Mouse (Mus musculus) adrenal gland, postnatal 14 days (tissue): ENCODE measurements around the gene 4930562C15Rik. TPM values are rescaled to one million over a fixed set of nuclear protein-coding genes. Genes with fewer than 3 reads are reported as not detected.

Source experiments
- DNase-seq: peaks from one replicate; pipeline ENCODE4 v3.0.0; 2021; ENCODE audit warnings: mixed read lengths
- total RNA-seq: library from RNA; stranded (reverse); gene quantifications from 2 replicates; pipeline ENCODE4 v1.2.3, GENCODE M21; 2021

The 4930562C15Rik gene
- total RNA-seq, 1 experiment from 2014 or later: not detected

GRCm38 (mm10) chr16:4915931-4916330, 80.7 kb downstream of the 4930562C15Rik start:
- DNase-seq: no peak

DNA sequence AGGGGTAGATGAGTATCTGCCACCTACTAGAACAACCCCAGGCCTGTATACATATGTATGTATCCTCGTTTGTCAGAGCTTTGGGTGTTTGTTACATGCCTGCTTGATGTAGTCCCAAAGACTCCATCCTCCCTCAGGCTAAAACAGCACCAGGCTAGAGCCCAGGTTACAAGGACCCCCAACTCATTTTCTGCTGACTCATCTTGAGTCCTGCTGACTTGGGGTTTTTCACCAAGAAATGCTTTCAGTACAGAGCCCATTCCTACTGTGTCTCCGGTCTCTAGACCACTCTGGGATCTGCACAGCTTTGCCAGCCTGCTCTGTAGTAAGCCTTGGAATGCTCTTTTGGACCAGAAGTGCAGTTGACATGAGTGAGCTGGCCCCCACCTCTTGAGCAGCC, 81.4 kb downstream of the 4930562C15Rik start:
- no peak for DNase-seq

Other genes with a start within 250 kb of the 4930562C15Rik start
- 23.7 and 25.1 TPM in 2 replicates for gene Glis2, start 240.7 kb upstream of the 4930562C15Rik start, total RNA-seq
- gene Pam16, start 210.4 kb upstream of the 4930562C15Rik start, total RNA-seq: 108 and 140 TPM in 2 replicates
- 11.4 and 14.9 TPM in 2 replicates for gene Vasn, start 195.5 kb upstream of the 4930562C15Rik start, total RNA-seq
- gene Dnaja3, start 195.4 kb upstream of the 4930562C15Rik start, total RNA-seq: 166 and 173 TPM in 2 replicates
- gene Coro7, start 155.6 kb upstream of the 4930562C15Rik start, total RNA-seq: 33.6 and 38.7 TPM in 2 replicates
- 7.2 and 11.0 TPM in 2 replicates for gene Nmral1, start 116.1 kb upstream of the 4930562C15Rik start, total RNA-seq
- gene Hmox2, start 109.1 kb upstream of the 4930562C15Rik start, total RNA-seq: 93.2 and 99.1 TPM in 2 replicates
- gene Cdip1, start 45.1 kb upstream of the 4930562C15Rik start, total RNA-seq: 129 and 135 TPM in 2 replicates
- 36.9 and 40.8 TPM in 2 replicates for gene Ubald1, start 44.9 kb downstream of the 4930562C15Rik start, total RNA-seq
- 86.3 and 87.7 TPM in 2 replicates for gene Mgrn1, start 50.8 kb downstream of the 4930562C15Rik start, total RNA-seq
- 54.2 and 57.6 TPM in 2 replicates for gene Nudt16l1, start 103.3 kb downstream of the 4930562C15Rik start, total RNA-seq
- gene Anks3, start 128.8 kb downstream of the 4930562C15Rik start, total RNA-seq: 35.1 and 39.4 TPM in 2 replicates
- gene Sept12, start 162.4 kb downstream of the 4930562C15Rik start, total RNA-seq: not detected in 2 replicates
- not detected in 2 replicates for gene Smim22, start 171.9 kb downstream of the 4930562C15Rik start, total RNA-seq
- gene Rogdi, start 178.1 kb downstream of the 4930562C15Rik start, total RNA-seq: 32.0 and 37.3 TPM in 2 replicates
- gene Glyr1, start 214.4 kb downstream of the 4930562C15Rik start, total RNA-seq: 86.6 and 89.9 TPM in 2 replicates
- gene Ubn1, start 214.6 kb downstream of the 4930562C15Rik start, total RNA-seq: 37.2 and 37.4 TPM in 2 replicates